Mouse (Mus musculus): ENCODE results near the gene Olfr527. TPM values are rescaled to one million over a fixed set of nuclear protein-coding genes. Genes with fewer than 3 reads are reported as not detected.

The Olfr527 gene
- not detected in 2 replicates for polyA plus RNA-seq (2011; ENCODE audit: insufficient read depth, insufficient read length, low replicate concordance, missing spikeins)

DNA sequence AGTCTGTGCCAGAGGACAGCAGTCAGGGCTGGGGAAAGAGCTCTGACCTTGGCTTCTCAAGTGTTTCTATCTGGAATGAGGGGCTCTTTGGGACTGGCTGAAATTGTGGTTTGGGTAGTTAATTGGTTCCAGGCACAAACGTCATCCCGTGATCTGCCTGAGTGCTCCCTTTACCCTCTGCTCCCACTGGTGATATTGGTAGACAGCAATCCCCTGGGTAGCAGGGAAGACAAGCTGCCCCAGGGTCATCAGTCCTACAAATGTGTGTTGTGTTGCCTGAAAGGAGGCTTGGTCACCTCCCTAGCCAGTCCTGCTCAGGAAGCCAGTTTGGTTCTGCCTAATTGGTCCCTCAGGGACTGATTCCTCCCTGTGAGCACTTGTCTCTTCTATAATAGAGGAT is at the start of gene Olfr527:
Olfr527 (plus strand) TSS at position 301 of the 400 bp plus-strand sequence.
- 84% methylated on average over 2 of the region's 2 CpGs for WGBS
- H3K27ac ChIP-seq (ENCODE audit: control insufficient read depth, insufficient read depth, low read depth, low read length, poor library complexity), result no peak within 1 kb of the TSS
- TF ChIP-seq POLR2A (IDR thresholded peaks at IDR 0.05; ENCODE audit: borderline replicate concordance, control insufficient read depth, low read depth, low read length) (no peak), CTCF (IDR thresholded peaks at IDR 0.05; ENCODE audit: control insufficient read depth, insufficient read depth, low read length) (no peak)
- H3K4me3 ChIP-seq (replicated peaks; ENCODE audit: control insufficient read depth, low read depth, low read length), result no peak within 1 kb of the TSS
- no peaks in the 10 kb centered on the region for H3K4me1 ChIP-seq (ENCODE audit: control insufficient read depth, insufficient read depth, low read length)

DNA sequence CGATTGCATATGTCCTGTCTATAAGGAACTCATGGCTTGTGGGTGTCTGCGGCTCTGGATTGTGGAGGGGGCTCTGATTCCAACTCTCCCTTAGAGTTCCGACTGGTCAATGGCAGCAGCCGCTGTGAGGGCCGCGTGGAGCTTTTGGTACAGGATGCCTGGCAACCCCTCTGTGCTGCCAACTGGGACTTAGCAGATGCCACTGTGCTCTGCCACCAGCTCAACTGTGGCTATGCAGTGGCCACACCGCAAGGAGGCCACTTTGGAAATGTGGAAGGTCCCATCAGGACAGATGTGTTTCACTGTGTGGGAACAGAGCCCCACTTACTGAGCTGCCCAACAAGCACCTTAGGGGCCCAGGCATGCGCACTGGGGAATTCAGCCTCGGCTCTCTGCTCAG is 38.1 kb upstream of the Olfr527 start:
- 83% methylated on average over 9 of the region's 9 CpGs for WGBS
- no peak for TF ChIP-seq CTCF (IDR thresholded peaks at IDR 0.05; ENCODE audit: control insufficient read depth, insufficient read depth, low read length)
- TF ChIP-seq POLR2A (IDR thresholded peaks at IDR 0.05; ENCODE audit: borderline replicate concordance, control insufficient read depth, low read depth, low read length), result no peak
- no peaks in the 10 kb centered on the region; the same call in 1 of the 2 replicates for H3K4me1 ChIP-seq (ENCODE audit: control insufficient read depth, insufficient read depth, low read length)
- no peak overlapping the region; the same call in 1 of the 2 replicates for H3K27ac ChIP-seq (ENCODE audit: control insufficient read depth, insufficient read depth, low read depth, low read length, poor library complexity)
- H3K4me3 ChIP-seq (replicated peaks; ENCODE audit: control insufficient read depth, low read depth, low read length), result no peak overlapping the region

DNA sequence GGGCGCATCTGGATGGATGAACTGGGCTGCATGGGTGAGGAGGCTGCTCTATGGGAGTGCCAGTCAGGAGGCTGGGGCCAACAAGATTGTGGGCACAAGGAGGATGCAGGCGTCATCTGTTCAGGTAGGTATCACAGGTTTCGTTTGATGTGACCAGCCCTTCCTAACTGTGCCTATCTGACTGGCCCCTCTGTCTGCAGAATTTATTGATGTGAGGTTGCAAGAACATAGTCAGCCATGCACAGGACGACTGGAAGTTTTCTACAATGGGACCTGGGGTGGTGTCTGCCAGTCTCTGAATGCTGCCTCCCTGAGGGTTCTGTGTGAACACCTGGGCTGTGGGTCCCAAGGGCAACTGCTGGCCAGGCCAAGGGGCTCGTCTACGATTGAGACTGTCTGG is 36.9 kb upstream of the Olfr527 start:
- 73% methylated on average over 6 of the region's 6 CpGs for WGBS
- no peak for TF ChIP-seq CTCF (IDR thresholded peaks at IDR 0.05; ENCODE audit: control insufficient read depth, insufficient read depth, low read length)
- no peak for TF ChIP-seq POLR2A (IDR thresholded peaks at IDR 0.05; ENCODE audit: borderline replicate concordance, control insufficient read depth, low read depth, low read length)

GRCm38 (mm10) chr7:140299416-140299815 is 34.4 kb upstream of the Olfr527 start:
- TF ChIP-seq POLR2A (IDR thresholded peaks at IDR 0.05; ENCODE audit: borderline replicate concordance, control insufficient read depth, low read depth, low read length) (no peak), CTCF (IDR thresholded peaks at IDR 0.05; ENCODE audit: control insufficient read depth, insufficient read depth, low read length) (no peak)
- WGBS, result 77% methylated on average over 3 of the region's 3 CpGs
- H3K4me3 ChIP-seq (replicated peaks; ENCODE audit: control insufficient read depth, low read depth, low read length), result no peak overlapping the region
- no peaks in the 10 kb centered on the region; the same call in 1 of the 2 replicates for H3K4me1 ChIP-seq (ENCODE audit: control insufficient read depth, insufficient read depth, low read length)
- H3K27ac ChIP-seq (ENCODE audit: control insufficient read depth, insufficient read depth, low read depth, low read length, poor library complexity), result no peak overlapping the region

More for the DNA sequence above, 36.9 kb upstream of the Olfr527 start:
- Histone ChIP-seq H3K27ac (ENCODE audit: control insufficient read depth, insufficient read depth, low read depth, low read length, poor library complexity) (no peak overlapping the region), H3K4me1 (ENCODE audit: control insufficient read depth, insufficient read depth, low read length) (no peaks in the 10 kb centered on the region; the same call in 1 of the 2 replicates), H3K4me3 (replicated peaks; ENCODE audit: control insufficient read depth, low read depth, low read length) (no peak overlapping the region)

GRCm38 (mm10) chr7:140319861-140320385 is 13.9 kb upstream of the Olfr527 start:
- H3K4me1 ChIP-seq (ENCODE audit: control insufficient read depth, insufficient read depth, low read length), result no peaks in the 10 kb centered on the region
- TF ChIP-seq POLR2A (IDR thresholded peaks at IDR 0.05; ENCODE audit: borderline replicate concordance, control insufficient read depth, low read depth, low read length) (no peak), CTCF (IDR thresholded peaks at IDR 0.05; ENCODE audit: control insufficient read depth, insufficient read depth, low read length) (no peak)
- WGBS, result 80% methylated on average over 3 of the region's 3 CpGs
- H3K27ac ChIP-seq (ENCODE audit: control insufficient read depth, insufficient read depth, low read depth, low read length, poor library complexity), result no peak overlapping the region
- no peak overlapping the region for H3K4me3 ChIP-seq (replicated peaks; ENCODE audit: control insufficient read depth, low read depth, low read length)

DNA sequence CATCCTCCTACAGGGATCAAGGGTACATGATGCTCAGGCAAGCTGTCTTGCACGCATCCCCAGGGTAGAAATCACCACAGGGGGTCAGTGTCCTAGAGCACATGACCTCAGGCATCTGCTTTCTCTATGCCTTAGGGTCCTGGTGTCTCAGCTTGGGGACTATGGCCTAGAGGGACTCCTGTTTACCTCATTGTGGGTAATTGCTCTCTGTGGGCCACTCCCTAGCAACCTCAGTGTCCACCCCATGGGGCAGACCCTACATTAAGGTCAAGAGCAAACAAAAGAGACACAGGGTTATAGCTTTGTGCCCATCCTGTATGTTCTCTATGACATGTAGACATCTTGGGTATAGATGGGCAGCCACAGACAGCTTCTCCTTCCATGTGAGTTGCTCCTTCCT is 13.3 kb upstream of the Olfr527 start, which contains the start of gene Olfr525:
Olfr525 (plus strand) TSS at position 301 of the 400 bp plus-strand sequence.
- TF ChIP-seq POLR2A (IDR thresholded peaks at IDR 0.05; ENCODE audit: borderline replicate concordance, control insufficient read depth, low read depth, low read length) (no peak), CTCF (IDR thresholded peaks at IDR 0.05; ENCODE audit: control insufficient read depth, insufficient read depth, low read length) (no peak)
- H3K27ac ChIP-seq (ENCODE audit: control insufficient read depth, insufficient read depth, low read depth, low read length, poor library complexity), result no peak within 1 kb of the TSS
- 45% methylated on average over 1 of the region's 1 CpGs for WGBS
- H3K4me1 ChIP-seq (ENCODE audit: control insufficient read depth, insufficient read depth, low read length), result no peaks in the 10 kb centered on the region
- no peak within 1 kb of the TSS for H3K4me3 ChIP-seq (replicated peaks; ENCODE audit: control insufficient read depth, low read depth, low read length)

- H3K27ac ChIP-seq (ENCODE audit: control insufficient read depth, insufficient read depth, low read depth, low read length, poor library complexity), result no peak overlapping the region
- no peak overlapping the region for H3K4me3 ChIP-seq (replicated peaks; ENCODE audit: control insufficient read depth, low read depth, low read length)
- TF ChIP-seq POLR2A (IDR thresholded peaks at IDR 0.05; ENCODE audit: borderline replicate concordance, control insufficient read depth, low read depth, low read length), result no peak
- H3K4me1 ChIP-seq (ENCODE audit: control insufficient read depth, insufficient read depth, low read length), result no peaks in the 10 kb centered on the region
Observed at GRCm38 (mm10) chr7:140321135-140321534, 12.7 kb upstream of the Olfr527 start.

- 35% methylated on average over 1 of the region's 1 CpGs for WGBS
- Histone ChIP-seq H3K27ac (ENCODE audit: control insufficient read depth, insufficient read depth, low read depth, low read length, poor library complexity) (no peak overlapping the region), H3K4me1 (ENCODE audit: control insufficient read depth, insufficient read depth, low read length) (no peaks in the 10 kb centered on the region), H3K4me3 (replicated peaks; ENCODE audit: control insufficient read depth, low read depth, low read length) (no peak overlapping the region)
- TF ChIP-seq CTCF (IDR thresholded peaks at IDR 0.05; ENCODE audit: control insufficient read depth, insufficient read depth, low read length) (no peak), POLR2A (IDR thresholded peaks at IDR 0.05; ENCODE audit: borderline replicate concordance, control insufficient read depth, low read depth, low read length) (no peak)
Observed at GRCm38 (mm10) chr7:140329766-140330304, 4.0 kb upstream of the Olfr527 start.

All from bone marrow, adult 2 months (tissue).